Mouse (Mus musculus) gastrocnemius, postnatal 10 days (tissue): ENCODE measurements around the gene Heatr4. TPM values are rescaled to one million over a fixed set of nuclear protein-coding genes. Genes with fewer than 3 reads are reported as not detected.
"Not testable (repeated sequence)": the region's sequence is repeated elsewhere in the genome, so short reads cannot be mapped to it uniquely, and the experiment has no call there.

Experiments used
- DNase-seq: peaks from one replicate; pipeline ENCODE4 v3.0.0; 2021; ENCODE audit warnings: mixed read lengths
- long read RNA-seq, 2 experiments: library from polyadenylated mRNA; stranded (forward); transcript quantifications; one replicate each; pipeline ENCODE4 v2.0.0; 2021
- total RNA-seq, 2 experiments: library from RNA; stranded (reverse); gene quantifications; 2 replicates each; pipeline ENCODE4 v1.2.3; 2021

The Heatr4 gene
- total RNA-seq = not detected
- long read RNA-seq, experiment 1 = 0 reads
- long read RNA-seq, experiment 2 = 0 reads

DNA sequence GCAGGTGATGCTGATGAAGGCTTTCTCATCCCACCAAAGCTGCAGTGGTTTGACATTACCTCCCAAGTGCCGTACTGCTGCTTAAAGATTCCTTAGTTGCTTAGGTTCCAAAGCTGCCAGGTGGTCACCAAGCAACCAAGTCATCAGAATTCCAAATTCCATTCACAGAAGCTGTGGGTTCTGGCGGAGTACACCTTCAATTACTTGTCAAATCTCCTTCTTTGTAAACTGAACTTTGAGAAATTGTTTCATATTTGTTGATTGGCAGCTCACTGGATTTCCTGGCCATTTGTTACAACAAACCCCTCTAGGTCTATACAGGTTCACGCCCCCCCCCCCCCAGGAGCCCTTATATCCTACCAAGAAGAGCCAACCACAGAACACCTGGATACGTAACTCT is at the start of gene Heatr4:
Gene Heatr4, minus strand, starts transcription at position 101 of the 400 bp plus-strand sequence.
- no peak for DNase-seq

- DNase-seq = no peak
Measured at GRCm38 (mm10) chr12:84034108-84034507, 49.5 kb upstream of the Heatr4 start.

DNA sequence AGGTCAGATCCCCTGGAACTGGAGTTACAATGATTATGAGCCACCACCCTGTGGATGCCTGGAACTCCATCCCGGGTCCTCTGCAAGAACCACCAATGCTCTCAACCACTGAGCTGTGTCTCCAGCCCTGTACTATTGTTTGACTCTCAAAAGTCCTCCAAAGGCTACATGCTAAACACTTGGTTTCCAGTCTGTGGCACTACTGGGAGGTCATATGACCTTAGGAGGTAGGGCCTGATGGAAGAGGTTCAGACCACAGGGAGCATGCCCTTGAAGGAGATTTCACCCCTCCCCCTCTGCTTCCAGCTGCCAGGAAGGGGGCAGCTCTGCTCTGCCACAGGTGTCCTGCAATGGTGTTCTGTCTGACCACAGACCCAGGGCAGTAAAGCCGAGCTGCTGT is 48.6 kb upstream of the Heatr4 start:
- DNase-seq = not testable (repeated sequence)

GRCm38 (mm10) chr12:84032854-84033253 is 48.2 kb upstream of the Heatr4 start:
- DNase-seq = no peak

DNA sequence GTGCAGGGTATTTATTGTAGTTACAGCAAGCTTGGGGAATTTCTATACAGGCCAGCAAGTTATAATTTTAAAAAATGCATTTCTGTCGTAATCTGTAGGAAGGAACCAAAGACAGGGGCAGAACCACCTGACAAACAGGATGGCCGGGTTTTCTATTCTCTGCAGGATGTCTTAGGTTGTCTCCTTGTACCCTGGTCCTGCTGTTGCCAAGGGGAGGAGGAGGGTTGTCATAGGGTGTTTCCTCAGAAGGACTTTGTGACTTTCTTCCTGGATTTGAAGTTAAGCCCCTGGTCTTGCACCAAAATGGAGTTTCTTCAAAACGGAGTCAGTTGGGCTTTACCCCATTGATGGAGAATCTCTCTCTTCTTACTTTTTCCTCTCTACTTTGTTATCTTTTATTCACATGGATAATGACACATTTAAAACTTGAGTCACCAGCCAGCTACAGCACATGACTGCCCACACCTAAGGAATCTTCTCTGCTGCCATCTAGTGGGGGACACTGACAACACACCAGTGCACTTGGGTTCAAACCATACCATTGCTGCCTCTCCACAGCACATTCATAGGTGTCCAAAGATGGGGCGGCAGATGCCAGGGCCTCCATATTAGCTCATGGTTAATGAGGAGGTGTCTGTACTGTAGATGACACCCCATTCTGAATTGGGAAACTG is 46.1 kb upstream of the Heatr4 start:
- DNase-seq = peak; percentile 66

- DNase-seq = not testable (repeated sequence)
Measured at GRCm38 (mm10) chr12:84029043-84029442, 44.4 kb upstream of the Heatr4 start.

DNA sequence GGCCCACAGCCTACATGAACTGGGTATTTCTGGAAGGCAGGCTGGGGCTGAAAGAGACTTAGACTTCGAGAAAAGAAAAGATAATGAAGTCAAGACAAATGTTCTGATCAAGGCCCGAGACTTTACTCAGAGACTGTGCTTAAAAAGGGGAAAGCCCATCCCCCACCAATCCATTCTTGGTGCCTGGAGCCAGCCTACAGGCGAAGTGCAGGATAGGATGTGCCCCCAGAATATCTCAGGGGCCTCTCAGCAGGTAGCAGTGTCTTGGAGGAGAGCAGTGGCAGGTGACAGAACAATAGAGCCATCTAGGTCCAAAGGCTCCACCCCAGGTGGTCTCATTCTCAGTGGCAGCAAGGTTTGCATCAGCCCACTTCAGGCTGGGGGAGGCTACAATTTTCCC is 43.7 kb upstream of the Heatr4 start:
- DNase-seq = not testable (repeated sequence)

DNA sequence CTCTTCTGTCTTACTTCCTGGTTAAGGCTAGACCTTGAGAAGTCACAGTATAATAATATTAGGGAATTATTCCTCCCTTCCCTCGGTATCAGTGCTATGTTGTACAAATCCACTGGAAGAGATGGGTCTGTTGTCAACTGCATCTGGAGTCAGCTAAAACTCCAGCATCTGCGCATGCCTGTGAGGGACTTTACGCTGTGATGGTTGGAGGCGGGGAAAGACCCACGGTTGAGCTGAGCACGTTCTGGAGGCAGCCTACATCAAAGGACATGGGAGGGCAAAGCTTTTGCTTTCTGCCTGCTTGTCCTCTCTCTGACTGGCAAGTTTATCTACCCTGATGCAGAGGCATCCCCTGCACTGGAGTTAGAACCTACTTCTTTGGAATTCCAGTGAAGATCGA is 41.2 kb upstream of the Heatr4 start:
- DNase-seq = no peak

DNA sequence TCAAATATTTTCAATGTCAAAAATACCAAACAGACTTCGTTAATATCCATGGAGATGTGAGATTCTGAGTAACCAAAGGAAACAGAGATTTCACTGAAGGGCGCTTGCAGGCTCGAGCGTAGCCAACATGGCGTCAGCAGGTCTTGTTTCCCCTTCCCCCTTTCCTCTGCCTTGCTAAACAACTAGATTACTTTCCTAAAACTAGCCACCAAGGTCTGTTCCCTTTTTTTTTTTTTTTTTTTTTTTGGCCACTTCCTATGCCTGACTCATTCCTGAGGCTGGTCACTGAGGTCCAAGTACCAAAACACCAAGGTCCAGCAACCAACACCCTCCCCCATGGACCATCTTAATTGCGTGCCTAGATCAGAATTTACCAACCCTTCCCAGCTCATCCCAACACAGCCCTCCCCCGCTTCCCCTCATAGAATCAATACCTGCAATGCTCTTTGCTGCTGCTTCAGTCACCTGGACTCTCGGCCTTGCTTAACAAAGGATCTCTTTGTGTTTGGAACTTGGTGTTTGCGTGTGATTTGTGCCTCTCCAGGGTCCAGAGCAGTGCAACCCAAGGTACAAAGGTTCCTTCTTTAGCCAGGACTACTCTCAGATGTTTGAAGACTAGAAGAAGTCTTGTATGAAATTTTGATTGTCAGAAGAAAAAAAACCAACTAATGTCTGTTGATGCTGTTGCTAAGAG is 38.5 kb upstream of the Heatr4 start:
- no peak for DNase-seq

- not testable (repeated sequence) for DNase-seq
Measured at GRCm38 (mm10) chr12:84022266-84022665, 37.6 kb upstream of the Heatr4 start.

DNA sequence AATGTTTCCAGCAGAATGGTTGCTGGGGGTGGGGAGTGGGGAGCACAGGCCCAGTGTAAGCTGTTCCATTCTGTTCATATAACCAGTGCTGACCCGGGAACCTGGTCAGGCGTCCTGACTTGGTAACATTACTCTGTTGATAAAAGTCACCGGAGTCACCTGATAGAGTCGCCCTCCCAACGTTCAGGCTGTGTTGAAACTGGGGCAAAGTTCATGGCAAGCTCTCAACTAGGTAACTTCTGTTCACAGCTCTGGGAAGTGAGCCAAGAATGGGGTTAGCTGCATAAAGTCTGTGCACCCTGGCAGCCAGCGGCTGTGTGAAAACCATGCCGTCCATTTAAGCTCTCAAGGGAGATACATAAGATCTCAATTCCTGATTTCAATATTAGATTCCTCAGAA is 35.9 kb upstream of the Heatr4 start:
- DNase-seq = peak; percentile 41

GRCm38 (mm10) chr12:84013701-84014100 is 29.0 kb upstream of the Heatr4 start:
- DNase-seq = no peak

- no peak for DNase-seq
Measured at GRCm38 (mm10) chr12:84013130-84013529, 28.5 kb upstream of the Heatr4 start.

GRCm38 (mm10) chr12:84011251-84012040 is 26.8 kb upstream of the Heatr4 start:
- DNase-seq = peak; percentile 65

DNA sequence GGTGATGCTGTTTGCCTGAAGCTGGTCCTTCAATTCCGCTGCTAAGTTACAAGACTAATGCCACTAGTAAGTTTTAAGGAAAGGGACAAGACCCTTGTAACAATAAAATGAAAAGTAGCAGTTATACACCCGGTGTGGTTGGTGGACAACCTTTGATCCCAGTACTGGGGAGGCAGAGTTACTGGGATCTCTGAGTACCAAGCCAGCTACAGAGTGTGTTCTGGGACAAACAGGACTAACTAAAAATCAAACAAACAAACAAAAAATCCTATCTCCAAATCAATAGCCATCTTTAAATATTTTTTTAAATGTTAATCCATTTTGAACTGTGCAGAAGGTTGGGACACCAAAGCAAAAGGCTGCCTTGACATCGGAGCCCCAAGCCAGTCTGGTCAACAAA is 25.5 kb upstream of the Heatr4 start:
- DNase-seq = no peak

DNA sequence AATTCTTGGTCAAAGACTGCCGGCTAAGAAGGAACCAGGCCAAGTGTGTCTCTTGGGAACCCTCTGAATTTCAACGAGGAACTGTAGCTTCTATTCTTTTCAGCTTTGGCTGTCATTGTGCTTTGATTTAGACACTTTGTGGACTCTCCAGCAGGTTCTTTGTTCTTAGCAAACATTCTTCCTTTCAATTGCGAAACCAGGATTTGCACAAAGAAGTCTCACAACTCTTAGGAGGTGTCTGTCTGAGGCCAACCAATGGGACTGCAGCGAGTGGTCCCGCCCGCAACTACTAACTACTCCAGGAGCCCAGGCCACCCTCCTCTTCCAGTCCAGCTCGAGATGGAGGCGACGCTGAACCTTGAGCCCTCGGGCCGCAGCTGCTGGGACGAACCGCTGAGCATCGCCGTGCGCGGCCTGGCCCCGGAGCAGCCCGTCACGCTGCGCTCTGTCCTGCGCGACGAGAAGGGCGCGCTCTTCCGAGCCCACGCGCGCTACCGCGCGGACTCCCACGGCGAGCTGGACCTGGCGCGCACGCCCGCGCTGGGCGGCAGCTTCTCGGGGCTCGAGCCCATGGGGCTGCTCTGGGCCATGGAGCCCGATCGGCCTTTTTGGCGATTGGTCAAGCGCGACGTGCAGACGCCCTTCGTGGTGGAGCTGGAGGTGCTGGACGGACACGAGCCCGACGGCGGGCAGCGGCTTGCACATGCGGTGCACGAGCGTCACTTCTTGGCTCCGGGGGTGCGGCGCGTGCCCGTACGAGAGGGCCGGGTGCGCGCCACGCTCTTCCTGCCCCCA is 24.7 kb upstream of the Heatr4 start, which contains the start of gene Acot1:
Gene Acot1, plus strand, starts transcription at position 320 of the 795 bp plus-strand sequence.
- DNase-seq = peak; percentile 59

DNA sequence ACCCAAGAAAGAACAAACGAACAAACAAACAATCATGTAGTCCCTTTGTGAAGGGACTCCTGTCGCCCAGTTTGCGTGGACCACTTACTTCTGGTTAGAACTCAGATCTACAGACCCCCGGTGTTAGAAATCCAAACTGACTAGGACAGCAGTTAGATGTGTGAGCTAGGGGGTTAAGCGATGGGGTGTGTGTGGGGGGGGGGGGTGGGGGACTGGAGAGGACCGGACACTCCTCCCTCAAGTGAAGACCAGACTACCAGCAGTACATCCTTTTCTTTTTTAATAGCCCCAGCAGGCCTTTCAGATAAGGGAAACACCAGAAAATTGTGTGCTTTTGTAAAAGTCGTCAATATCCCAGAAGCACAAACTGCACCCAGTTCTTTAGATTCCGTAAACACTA is 24.1 kb upstream of the Heatr4 start:
- DNase-seq = no peak

GRCm38 (mm10) chr12:84008251-84008650 is 23.6 kb upstream of the Heatr4 start:
- DNase-seq = no peak

DNA sequence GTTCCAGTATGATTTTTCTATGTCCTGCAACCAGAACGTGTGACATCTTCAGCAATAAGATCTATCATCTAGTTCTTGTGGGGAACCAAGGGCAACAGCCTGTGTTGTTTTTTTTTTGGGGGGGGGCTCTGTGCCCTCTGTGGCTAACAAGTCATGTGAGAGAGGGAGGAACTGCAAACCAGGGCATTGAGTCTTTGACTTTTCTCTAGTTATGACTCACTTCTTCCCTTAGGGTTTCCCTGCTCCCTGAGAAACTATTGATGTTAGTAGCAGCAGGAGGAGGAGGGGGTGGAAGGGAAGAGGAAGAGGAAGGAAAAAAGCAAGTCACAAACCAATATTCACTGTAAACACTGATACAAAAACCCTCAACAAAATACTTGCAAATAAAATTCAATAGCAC is 19.2 kb upstream of the Heatr4 start:
- DNase-seq = no peak

DNA sequence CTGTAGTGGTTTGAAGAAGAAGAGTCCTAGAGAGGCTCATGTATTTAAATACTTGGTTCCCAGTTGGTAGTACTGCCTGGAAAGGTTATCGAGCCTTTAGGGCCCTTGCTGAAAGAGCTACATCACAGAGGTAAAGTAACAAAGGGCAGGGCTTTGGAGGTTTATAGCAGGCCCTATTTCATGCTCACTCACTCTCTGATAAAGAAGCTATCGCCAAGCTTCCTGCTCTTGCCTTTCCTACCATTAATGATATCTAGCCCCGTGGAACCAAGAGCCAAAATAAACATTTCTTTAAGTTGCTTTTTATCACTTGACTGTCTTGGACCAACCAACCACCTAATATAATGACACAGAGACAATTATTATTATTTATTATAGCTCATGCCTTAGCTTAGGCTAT is 15.8 kb upstream of the Heatr4 start:
- DNase-seq = no peak

GRCm38 (mm10) chr12:83999237-83999636 is 14.6 kb upstream of the Heatr4 start:
- peak; percentile 51 for DNase-seq
